Mouse (Mus musculus): ENCODE results near the gene Srsf10. TPM values are rescaled to one million over a fixed set of nuclear protein-coding genes. Genes with fewer than 3 reads are reported as not detected.

Gene Srsf10
- polyA plus RNA-seq, 1 experiment from 2014 or later: 194 TPM

- H3K9ac ChIP-seq (ENCODE audit: low read depth, low read length): no peak overlapping the region
- ATAC-seq (replicated peaks; ENCODE audit: low FRiP score, low read depth) (no peak), DNase-seq (ENCODE audit: low spot score) (no peak)
- 90% methylated on average over 24 of the region's 24 CpGs for WGBS
- H3K27ac ChIP-seq: no peak overlapping the region
- H3K9me3 ChIP-seq (replicated peaks; ENCODE audit: low read length): no peaks in the 10 kb centered on the region
- no peaks in the 10 kb centered on the region for H3K27me3 ChIP-seq (ENCODE audit: insufficient read depth, low read length)
- H3K4me2 ChIP-seq (ENCODE audit: low read length): no peak overlapping the region
- no peaks in the 10 kb centered on the region for H3K36me3 ChIP-seq (ENCODE audit: insufficient read depth, low read length)
- H3K4me3 ChIP-seq (replicated peaks; ENCODE audit: low read depth, low read length): no peak overlapping the region
- no peak for TF ChIP-seq CTCF (IDR thresholded peaks at IDR 0.05; ENCODE audit: low read depth)
- H3K4me1 ChIP-seq (replicated peaks; ENCODE audit: insufficient read depth, low read length): peaks cover 6% of the 10 kb centered on the region
These were observed 33.0 kb downstream of the Srsf10 start for GRCm38 (mm10) chr4:135888448-135889057.

DNA sequence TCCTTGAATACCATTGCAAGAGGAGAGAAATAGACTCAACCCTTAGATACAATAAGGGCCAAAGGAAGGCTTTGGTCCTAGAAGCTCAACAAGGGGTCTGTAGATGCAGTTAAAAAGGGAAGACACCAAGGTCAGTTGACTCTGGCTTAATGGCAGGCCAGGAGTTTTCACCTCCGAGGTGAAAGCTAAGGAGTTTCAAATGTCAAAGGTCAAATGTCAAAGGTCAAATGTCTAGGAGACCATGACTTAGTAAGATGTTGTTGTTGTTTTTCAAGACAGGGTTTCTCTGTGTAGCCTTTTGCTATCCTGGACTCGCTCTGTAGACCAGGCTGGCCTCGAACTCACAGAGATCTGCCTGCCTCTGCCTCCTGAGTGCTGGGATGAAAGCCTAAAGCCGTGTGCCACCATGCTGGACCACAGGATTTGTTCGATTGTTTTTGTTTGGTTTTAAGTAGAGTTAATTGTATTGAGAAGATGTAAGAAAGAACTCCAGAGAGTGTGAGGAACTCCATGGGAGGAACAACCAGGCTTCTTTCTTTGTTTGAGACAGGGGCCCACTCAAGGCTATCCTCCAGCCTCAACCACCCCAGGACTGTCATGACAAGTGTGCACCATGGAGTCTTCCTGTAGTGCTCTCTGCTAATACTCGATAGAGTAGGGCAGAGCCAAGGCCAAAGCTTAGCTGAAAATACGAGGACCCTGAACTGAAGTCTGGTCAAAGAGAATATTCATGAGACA is 33.8 kb downstream of the Srsf10 start:
- Histone ChIP-seq H3K4me2 (ENCODE audit: low read length) (no peak overlapping the region), H3K36me3 (ENCODE audit: insufficient read depth, low read length) (no peaks in the 10 kb centered on the region), H3K27ac (no peak overlapping the region), H3K4me3 (replicated peaks; ENCODE audit: low read depth, low read length) (no peak overlapping the region), H3K9me3 (replicated peaks; ENCODE audit: low read length) (no peaks in the 10 kb centered on the region), H3K9ac (ENCODE audit: low read depth, low read length) (no peak overlapping the region), H3K4me1 (replicated peaks; ENCODE audit: insufficient read depth, low read length) (no peaks in the 10 kb centered on the region), H3K27me3 (ENCODE audit: insufficient read depth, low read length) (no peaks in the 10 kb centered on the region)
- DNase-seq (ENCODE audit: low spot score) (no peak), ATAC-seq (replicated peaks; ENCODE audit: low FRiP score, low read depth) (no peak)
- no peak for TF ChIP-seq CTCF (IDR thresholded peaks at IDR 0.05; ENCODE audit: low read depth)
- 78% methylated on average over 7 of the region's 7 CpGs for WGBS

- Histone ChIP-seq H3K9ac (ENCODE audit: low read depth, low read length) (no peak overlapping the region), H3K4me3 (replicated peaks; ENCODE audit: low read depth, low read length) (no peak overlapping the region), H3K9me3 (replicated peaks; ENCODE audit: low read length) (no peaks in the 10 kb centered on the region), H3K27ac (no peak overlapping the region), H3K27me3 (ENCODE audit: insufficient read depth, low read length) (no peaks in the 10 kb centered on the region), H3K4me1 (replicated peaks; ENCODE audit: insufficient read depth, low read length) (no peaks in the 10 kb centered on the region), H3K36me3 (ENCODE audit: insufficient read depth, low read length) (no peaks in the 10 kb centered on the region), H3K4me2 (ENCODE audit: low read length) (no peak overlapping the region)
- ATAC-seq (replicated peaks; ENCODE audit: low FRiP score, low read depth): peak; percentile 81
- TF ChIP-seq CTCF (IDR thresholded peaks at IDR 0.05; ENCODE audit: low read depth): peak; percentile 91
- 0% methylated on average over 4 of the region's 4 CpGs for WGBS
- DNase-seq (ENCODE audit: low spot score): peak; percentile 91
These were observed 34.3 kb downstream of the Srsf10 start for GRCm38 (mm10) chr4:135889884-135890283.

DNA sequence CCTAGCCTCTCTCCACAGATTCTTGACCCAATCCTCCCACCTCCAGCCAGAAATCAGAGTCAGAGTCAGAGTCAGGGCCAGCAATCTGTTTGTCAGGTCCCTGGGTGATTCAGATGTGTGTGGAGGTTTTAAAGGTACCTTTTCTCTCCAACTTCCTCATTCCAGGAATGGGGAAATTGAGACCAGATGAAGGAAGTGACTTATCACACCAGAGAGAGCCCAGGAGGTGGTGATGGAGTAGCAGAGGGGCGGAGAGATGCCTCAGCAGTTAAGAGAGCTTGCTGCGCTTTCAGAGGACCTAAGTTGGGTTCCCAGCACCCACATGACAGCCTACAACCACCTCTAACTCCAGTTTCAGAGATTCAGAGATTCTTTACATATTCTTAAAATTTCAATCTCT is 36.0 kb downstream of the Srsf10 start:
- no peaks in the 10 kb centered on the region for H3K27me3 ChIP-seq (ENCODE audit: insufficient read depth, low read length)
- ATAC-seq (replicated peaks; ENCODE audit: low FRiP score, low read depth): no peak
- no peak overlapping the region for H3K27ac ChIP-seq
- no peaks in the 10 kb centered on the region for H3K4me1 ChIP-seq (replicated peaks; ENCODE audit: insufficient read depth, low read length)
- no peak overlapping the region for H3K9ac ChIP-seq (ENCODE audit: low read depth, low read length)
- no peaks in the 10 kb centered on the region for H3K9me3 ChIP-seq (replicated peaks; ENCODE audit: low read length)
- DNase-seq (ENCODE audit: low spot score): no peak
- TF ChIP-seq CTCF (IDR thresholded peaks at IDR 0.05; ENCODE audit: low read depth): no peak
- H3K4me3 ChIP-seq (replicated peaks; ENCODE audit: low read depth, low read length): no peak overlapping the region
- no peak overlapping the region for H3K4me2 ChIP-seq (ENCODE audit: low read length)
- H3K36me3 ChIP-seq (ENCODE audit: insufficient read depth, low read length): no peaks in the 10 kb centered on the region
- 95% methylated on average over 2 of the region's 2 CpGs for WGBS

DNA sequence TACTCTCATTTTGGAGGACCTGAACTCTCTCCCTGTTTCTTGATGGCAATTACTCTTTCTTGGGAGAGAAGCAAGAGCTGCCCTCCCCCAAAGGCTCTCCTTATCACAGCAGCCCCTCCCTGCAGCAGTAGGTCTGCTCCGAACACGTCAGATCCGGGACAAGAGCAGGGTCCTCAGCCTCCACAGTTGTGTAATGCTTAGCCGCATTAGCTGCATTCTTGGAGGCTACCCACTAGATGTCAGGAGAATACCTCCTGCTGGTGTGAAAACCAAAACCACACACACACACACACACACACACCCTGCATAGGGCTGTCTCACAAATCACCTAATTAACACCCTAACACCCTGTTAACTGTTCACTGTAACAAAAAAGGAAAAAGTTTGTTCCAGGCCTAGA is 37.3 kb downstream of the Srsf10 start:
- Histone ChIP-seq H3K4me3 (replicated peaks; ENCODE audit: low read depth, low read length) (no peak overlapping the region), H3K27ac (no peak overlapping the region), H3K9me3 (replicated peaks; ENCODE audit: low read length) (no peaks in the 10 kb centered on the region), H3K27me3 (ENCODE audit: insufficient read depth, low read length) (no peaks in the 10 kb centered on the region), H3K4me1 (replicated peaks; ENCODE audit: insufficient read depth, low read length) (no peaks in the 10 kb centered on the region), H3K36me3 (ENCODE audit: insufficient read depth, low read length) (no peaks in the 10 kb centered on the region), H3K9ac (ENCODE audit: low read depth, low read length) (no peak overlapping the region), H3K4me2 (ENCODE audit: low read length) (no peak overlapping the region)
- ATAC-seq (replicated peaks; ENCODE audit: low FRiP score, low read depth) (no peak), DNase-seq (ENCODE audit: low spot score) (no peak)
- 58% methylated on average over 4 of the region's 4 CpGs for WGBS
- TF ChIP-seq CTCF (IDR thresholded peaks at IDR 0.05; ENCODE audit: low read depth): peak; percentile 40; the same call in 1 of the 2 replicates

DNA sequence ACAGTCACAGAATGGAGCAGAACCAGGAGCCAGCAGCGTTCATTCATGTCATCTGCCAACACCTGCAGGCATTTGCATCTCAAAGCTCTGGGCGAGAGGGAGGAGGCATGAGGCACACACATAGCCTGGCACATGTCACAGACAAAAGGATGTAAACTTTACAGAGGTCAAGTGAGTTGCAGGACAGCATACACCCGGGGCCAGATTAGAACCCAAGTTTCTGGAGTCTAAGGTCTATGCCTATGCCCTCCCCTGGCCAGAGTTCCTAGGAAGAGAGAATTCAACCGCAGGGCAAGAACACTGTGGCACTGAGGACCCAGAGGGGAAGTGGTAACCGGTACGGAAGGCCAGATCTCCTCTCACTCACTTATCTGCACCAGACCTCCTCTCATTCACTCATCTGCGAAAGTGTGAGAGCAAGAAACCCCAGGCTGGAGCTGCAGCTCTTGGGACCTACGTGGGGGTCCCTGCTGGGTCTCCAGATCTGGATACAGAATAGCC is 39.6 kb downstream of the Srsf10 start, which contains the start of gene Cnr2:
TSS of gene Cnr2 (plus strand) at position 324 of the 501 bp plus-strand sequence.
- TF ChIP-seq CTCF (IDR thresholded peaks at IDR 0.05; ENCODE audit: low read depth): no peak
- Histone ChIP-seq H3K4me2 (ENCODE audit: low read length) (no peak within 1 kb of the TSS), H3K9ac (ENCODE audit: low read depth, low read length) (no peak within 1 kb of the TSS), H3K4me3 (replicated peaks; ENCODE audit: low read depth, low read length) (no peak within 1 kb of the TSS), H3K27me3 (ENCODE audit: insufficient read depth, low read length) (no peaks in the 10 kb centered on the region), H3K9me3 (replicated peaks; ENCODE audit: low read length) (no peaks in the 10 kb centered on the region), H3K4me1 (replicated peaks; ENCODE audit: insufficient read depth, low read length) (no peaks in the 10 kb centered on the region; the same call in 1 of the 2 replicates), H3K27ac (no peak within 1 kb of the TSS), H3K36me3 (ENCODE audit: insufficient read depth, low read length) (no peaks in the 10 kb centered on the region)
- ATAC-seq (replicated peaks; ENCODE audit: low FRiP score, low read depth) (no peak), DNase-seq (ENCODE audit: low spot score) (no peak)
- 54% methylated on average over 8 of the region's 8 CpGs for WGBS

All from kidney, postnatal 0 days (tissue).